In the genomic region with DNA sequence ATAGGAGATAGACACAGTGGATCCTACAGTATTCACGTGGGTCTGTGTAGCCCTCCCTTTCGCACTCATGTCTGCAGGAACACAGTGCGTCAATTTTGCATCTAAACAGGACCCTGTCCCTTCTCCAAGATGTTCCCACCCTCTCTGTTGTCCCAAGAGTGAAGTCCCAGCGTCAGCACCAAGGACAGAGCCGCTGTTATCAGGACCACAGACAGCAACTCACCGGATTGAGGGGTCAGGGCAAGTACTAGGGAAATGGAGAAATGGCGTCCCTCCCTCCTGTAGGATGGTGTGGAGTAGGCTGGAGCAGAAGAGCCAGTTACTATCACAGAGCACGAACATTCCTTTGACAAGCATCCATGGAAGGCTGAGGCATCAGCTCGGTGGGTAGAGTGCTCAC, we compare ENCODE assay signal across 11 mouse cellular contexts. TPM values are rescaled to one million over a fixed set of nuclear protein-coding genes. Genes with fewer than 3 reads are reported as not detected.
DNase-seq lines count a peak whose midpoint lies in the region; ATAC-seq lines count a peak whose summit lies in the region.
"Had no signal": no experiment of that assay in that cellular context is flagged by ENCODE, and none has a peak within 500 bp of the region (broad histone marks: within the 10 kb centered on the region; RNA-seq: fewer than 3 reads in every experiment).

No protein-coding gene starts in this region.

- peak; percentile 71 for DNase-seq in forebrain, embryonic 11.5 days (ENCODE audit: low spot score)
- DNase-seq in forebrain, embryonic 14.5 days (ENCODE audit: low spot score): no peak
- DNase-seq in neural tube, embryonic 10.5 days (ENCODE audit: extremely low spot score, low spot score): peak; percentile 61
- peak; percentile 76 for DNase-seq in embryonic facial prominence, embryonic 11.5 days (ENCODE audit: low spot score)
- peak; percentile 73 for DNase-seq in testis, postnatal 10 days (ENCODE audit: low spot score)
- no peak for DNase-seq in right cerebral cortex, postnatal 14 days
- no peak for DNase-seq in cerebellum, adult 11-12 months

- H3K27ac ChIP-seq in forebrain, embryonic 11.5 days (ENCODE audit: low read depth, low read length): no peak overlapping the region
- H3K27ac ChIP-seq in forebrain, embryonic 14.5 days (ENCODE audit: low read depth, low read length): no peak overlapping the region
- no peak overlapping the region for H3K27ac ChIP-seq in neural tube, embryonic 15.5 days (replicated peaks)
- H3K27ac ChIP-seq in embryonic facial prominence, embryonic 11.5 days (replicated peaks; ENCODE audit: low read depth, low read length): no peak overlapping the region
- H3K27ac ChIP-seq: forebrain, embryonic 12.5 days had no signal

- no peaks in the 10 kb centered on the region; the same call in 1 of the 2 replicates for H3K27me3 ChIP-seq in forebrain, embryonic 11.5 days (ENCODE audit: control insufficient read depth, insufficient read depth, low read length)
- 0 out of 2 replicates have a peak, but pooled peaks cover 2% of the 10 kb centered on the region for H3K27me3 ChIP-seq in forebrain, embryonic 14.5 days (replicated peaks; ENCODE audit: control insufficient read depth, insufficient read depth, low read length)
- H3K27me3 ChIP-seq in neural tube, embryonic 15.5 days (replicated peaks): no peaks in the 10 kb centered on the region; the same call in 1 of the 2 replicates
- H3K27me3 ChIP-seq in embryonic facial prominence, embryonic 11.5 days (ENCODE audit: control insufficient read depth, insufficient read depth, low read length): no peaks in the 10 kb centered on the region

- no peaks in the 10 kb centered on the region for H3K4me1 ChIP-seq in forebrain, embryonic 11.5 days (replicated peaks; ENCODE audit: control insufficient read depth, insufficient read depth, low read length)
- H3K4me1 ChIP-seq in forebrain, embryonic 14.5 days (ENCODE audit: control insufficient read depth, insufficient read depth, low read length): no peaks in the 10 kb centered on the region
- H3K4me1 ChIP-seq in neural tube, embryonic 15.5 days: no peaks in the 10 kb centered on the region
- H3K4me1 ChIP-seq in embryonic facial prominence, embryonic 11.5 days (ENCODE audit: control insufficient read depth, insufficient read depth, low read length): no peaks in the 10 kb centered on the region
- H3K4me1 ChIP-seq: forebrain, embryonic 12.5 days had no signal

- no peaks in the 10 kb centered on the region for H3K36me3 ChIP-seq in forebrain, embryonic 11.5 days (ENCODE audit: control insufficient read depth, insufficient read depth, low read length)
- H3K36me3 ChIP-seq in forebrain, embryonic 14.5 days (ENCODE audit: control insufficient read depth, insufficient read depth, low read length): no peaks in the 10 kb centered on the region
- no peaks in the 10 kb centered on the region for H3K36me3 ChIP-seq in neural tube, embryonic 15.5 days
- no peaks in the 10 kb centered on the region for H3K36me3 ChIP-seq in embryonic facial prominence, embryonic 11.5 days (replicated peaks; ENCODE audit: control insufficient read depth, insufficient read depth, low read depth, low read length)
- H3K36me3 ChIP-seq: forebrain, embryonic 12.5 days had no signal

- H3K4me2 ChIP-seq in forebrain, embryonic 11.5 days (ENCODE audit: low read depth, low read length, severe bottlenecking): no peak overlapping the region
- no peak overlapping the region for H3K4me2 ChIP-seq in forebrain, embryonic 14.5 days (ENCODE audit: low read length)
- H3K4me2 ChIP-seq in neural tube, embryonic 15.5 days: no peak overlapping the region
- no peak overlapping the region for H3K4me2 ChIP-seq in embryonic facial prominence, embryonic 11.5 days (ENCODE audit: low read depth, low read length)
- H3K4me2 ChIP-seq: forebrain, embryonic 12.5 days had no signal

- ATAC-seq in forebrain, embryonic 11.5 days (replicated peaks; ENCODE audit: low FRiP score): no peak
- no peak for ATAC-seq in forebrain, embryonic 14.5 days
- no peak for ATAC-seq in neural tube, embryonic 15.5 days (ENCODE audit: low FRiP score)
- ATAC-seq in embryonic facial prominence, embryonic 11.5 days (replicated peaks; ENCODE audit: insufficient number of reproducible peaks, low FRiP score, low TSS enrichment, low read depth): no peak

- no peaks in the 10 kb centered on the region for H3K9me3 ChIP-seq in forebrain, embryonic 11.5 days (ENCODE audit: control insufficient read depth, low read length)
- H3K9me3 ChIP-seq in forebrain, embryonic 14.5 days (replicated peaks; ENCODE audit: control insufficient read depth, low read length): no peaks in the 10 kb centered on the region
- H3K9me3 ChIP-seq in neural tube, embryonic 15.5 days (replicated peaks): no peaks in the 10 kb centered on the region
- no peaks in the 10 kb centered on the region for H3K9me3 ChIP-seq in embryonic facial prominence, embryonic 11.5 days (replicated peaks; ENCODE audit: control insufficient read depth, low read length)

- H3K9ac ChIP-seq in forebrain, embryonic 11.5 days (ENCODE audit: low read length): no peak overlapping the region
- no peak overlapping the region for H3K9ac ChIP-seq in forebrain, embryonic 14.5 days (ENCODE audit: low read length)
- no peak overlapping the region for H3K9ac ChIP-seq in neural tube, embryonic 15.5 days (replicated peaks)
- no peak overlapping the region for H3K9ac ChIP-seq in embryonic facial prominence, embryonic 11.5 days (replicated peaks; ENCODE audit: low read length)
- H3K9ac ChIP-seq: forebrain, embryonic 12.5 days had no signal

- no peak overlapping the region for H3K4me3 ChIP-seq in forebrain, embryonic 11.5 days (ENCODE audit: low read depth, low read length)
- H3K4me3 ChIP-seq in forebrain, embryonic 14.5 days (ENCODE audit: low read depth, low read length): no peak overlapping the region
- H3K4me3 ChIP-seq in neural tube, embryonic 15.5 days (replicated peaks): no peak overlapping the region
- no peak overlapping the region for H3K4me3 ChIP-seq in embryonic facial prominence, embryonic 11.5 days (ENCODE audit: low read depth, low read length)
- H3K4me3 ChIP-seq: forebrain, embryonic 12.5 days had no signal

- WGBS in forebrain, embryonic 11.5 days: 28% methylated on average over 9 of the region's 9 CpGs
- WGBS in forebrain, embryonic 14.5 days: 30% methylated on average over 9 of the region's 9 CpGs
- 27% methylated on average over 9 of the region's 9 CpGs for WGBS in neural tube, embryonic 15.5 days
- WGBS in embryonic facial prominence, embryonic 11.5 days: 33% methylated on average over 9 of the region's 9 CpGs

RNA-seq across cellular contexts. Expression of gene Lypd5, which starts 10.3 kb away (rescaled TPM):
- not detected in 2 replicates for polyA plus RNA-seq in forebrain, embryonic 11.5 days (2014; fragmentation: Nextera tagmentation; extraction: Ambion mirVana)
- not detected in 2 replicates for polyA plus RNA-seq in forebrain, embryonic 14.5 days (2014; fragmentation: Nextera tagmentation; extraction: Ambion mirVana)
- polyA plus RNA-seq in neural tube, embryonic 15.5 days (2015; fragmentation: Nextera tagmentation; extraction: Ambion mirVana): 0.06 TPM in 1 of 2 replicates, not detected in the other
- not detected in 2 replicates for polyA plus RNA-seq in embryonic facial prominence, embryonic 11.5 days (2014; fragmentation: Nextera tagmentation; extraction: Ambion mirVana)
- polyA plus RNA-seq: forebrain, embryonic 12.5 days; heart, postnatal 0 days; spleen, adult 2 months had no signal

RNA-seq across cellular contexts. Expression of gene Kcnn4, which starts 10.8 kb away (rescaled TPM):
- 3.5 and 4.1 TPM in 2 replicates for polyA plus RNA-seq in forebrain, embryonic 11.5 days (2014; fragmentation: Nextera tagmentation; extraction: Ambion mirVana)
- 0.09 and 0.53 TPM in 2 replicates for polyA plus RNA-seq in forebrain, embryonic 14.5 days (2014; fragmentation: Nextera tagmentation; extraction: Ambion mirVana)
- polyA plus RNA-seq in neural tube, embryonic 15.5 days (2015; fragmentation: Nextera tagmentation; extraction: Ambion mirVana): 3.0 and 11.2 TPM in 2 replicates
- 2.2 and 2.3 TPM in 2 replicates for polyA plus RNA-seq in embryonic facial prominence, embryonic 11.5 days (2014; fragmentation: Nextera tagmentation; extraction: Ambion mirVana)

RNA-seq across cellular contexts. Expression of gene Tescl, which starts 25.5 kb away (rescaled TPM):
- polyA plus RNA-seq in forebrain, embryonic 11.5 days (2014; fragmentation: Nextera tagmentation; extraction: Ambion mirVana): 0.23 TPM in 1 of 2 replicates, not detected in the other
- polyA plus RNA-seq in forebrain, embryonic 14.5 days (2014; fragmentation: Nextera tagmentation; extraction: Ambion mirVana): 0.20 TPM in 1 of 2 replicates, not detected in the other
- 0.24 and 0.29 TPM in 2 replicates for polyA plus RNA-seq in neural tube, embryonic 15.5 days (2015; fragmentation: Nextera tagmentation; extraction: Ambion mirVana)
- not detected in 2 replicates for polyA plus RNA-seq in embryonic facial prominence, embryonic 11.5 days (2014; fragmentation: Nextera tagmentation; extraction: Ambion mirVana)
- polyA plus RNA-seq: forebrain, embryonic 12.5 days had no signal

RNA-seq across cellular contexts. Expression of gene Smg9, which starts 40.1 kb away (rescaled TPM):
- 29.6 and 29.8 TPM in 2 replicates for polyA plus RNA-seq in forebrain, embryonic 11.5 days (2014; fragmentation: Nextera tagmentation; extraction: Ambion mirVana)
- 23.4 and 26.1 TPM in 2 replicates for polyA plus RNA-seq in forebrain, embryonic 14.5 days (2014; fragmentation: Nextera tagmentation; extraction: Ambion mirVana)
- polyA plus RNA-seq in neural tube, embryonic 15.5 days (2015; fragmentation: Nextera tagmentation; extraction: Ambion mirVana): 34.4 and 38.3 TPM in 2 replicates
- 13.8 and 18.6 TPM in 2 replicates for polyA plus RNA-seq in embryonic facial prominence, embryonic 11.5 days (2014; fragmentation: Nextera tagmentation; extraction: Ambion mirVana)

RNA-seq across cellular contexts. Expression of gene Zfp94, which starts 42.8 kb away (rescaled TPM):
- polyA plus RNA-seq in forebrain, embryonic 11.5 days (2014; fragmentation: Nextera tagmentation; extraction: Ambion mirVana): 15.2 and 15.9 TPM in 2 replicates
- polyA plus RNA-seq in forebrain, embryonic 14.5 days (2014; fragmentation: Nextera tagmentation; extraction: Ambion mirVana): 20.5 and 21.6 TPM in 2 replicates
- polyA plus RNA-seq in neural tube, embryonic 15.5 days (2015; fragmentation: Nextera tagmentation; extraction: Ambion mirVana): 20.0 and 20.2 TPM in 2 replicates
- 10.7 and 15.2 TPM in 2 replicates for polyA plus RNA-seq in embryonic facial prominence, embryonic 11.5 days (2014; fragmentation: Nextera tagmentation; extraction: Ambion mirVana)

Comparison
In these comparisons a context has a peak if more than half of its experiments do, and no peak if none do; other contexts are left out.
1. DNase-seq: peak in forebrain, embryonic 11.5 days (single experiment), neural tube, embryonic 10.5 days (single experiment), embryonic facial prominence, embryonic 11.5 days (single experiment) and testis, postnatal 10 days (single experiment); none in forebrain, embryonic 14.5 days (single experiment), right cerebral cortex, postnatal 14 days (single experiment) and cerebellum, adult 11-12 months (single experiment).